Mouse (Mus musculus) kidney, adult 18-20 months (tissue): ENCODE results near the gene Galnt18.

Experiments used
- DNase-seq: peaks from one replicate; pipeline ENCODE4 v3.0.0; 2021

The Galnt18 gene

GRCm38 (mm10) chr7:111712797-111713196 is 67.0 kb downstream of the Galnt18 start:
- no peak for DNase-seq

- DNase-seq, result no peak
These were observed 68.5 kb downstream of the Galnt18 start for GRCm38 (mm10) chr7:111711045-111711808.

- DNase-seq, result no peak
These were observed 69.5 kb downstream of the Galnt18 start for GRCm38 (mm10) chr7:111710311-111710710.

GRCm38 (mm10) chr7:111708563-111708962 is 71.2 kb downstream of the Galnt18 start:
- DNase-seq, result no peak

GRCm38 (mm10) chr7:111702961-111703360 is 76.8 kb downstream of the Galnt18 start:
- DNase-seq, result no peak

GRCm38 (mm10) chr7:111701788-111702187 is 78.0 kb downstream of the Galnt18 start:
- DNase-seq, result no peak

- DNase-seq, result no peak
These were observed 80.3 kb downstream of the Galnt18 start for GRCm38 (mm10) chr7:111699446-111699845.

GRCm38 (mm10) chr7:111696226-111696625 is 83.6 kb downstream of the Galnt18 start:
- no peak for DNase-seq

GRCm38 (mm10) chr7:111694312-111694711 is 85.5 kb downstream of the Galnt18 start:
- no peak for DNase-seq

- no peak for DNase-seq
These were observed 87.0 kb downstream of the Galnt18 start for GRCm38 (mm10) chr7:111692641-111693261.

- no peak for DNase-seq
These were observed 99.7 kb downstream of the Galnt18 start for GRCm38 (mm10) chr7:111680108-111680507.

GRCm38 (mm10) chr7:111676483-111676882 is 103.3 kb downstream of the Galnt18 start:
- no peak for DNase-seq

- no peak for DNase-seq
These were observed 107.3 kb downstream of the Galnt18 start for GRCm38 (mm10) chr7:111672467-111672866.

GRCm38 (mm10) chr7:111663139-111664073 is 116.4 kb downstream of the Galnt18 start:
- peak; percentile 21 for DNase-seq

GRCm38 (mm10) chr7:111658579-111658978 is 121.2 kb downstream of the Galnt18 start:
- DNase-seq, result no peak

- no peak for DNase-seq
These were observed 124.8 kb downstream of the Galnt18 start for GRCm38 (mm10) chr7:111655002-111655401.

- DNase-seq, result no peak
These were observed 125.3 kb downstream of the Galnt18 start for GRCm38 (mm10) chr7:111654526-111654925.

GRCm38 (mm10) chr7:111644362-111644761 is 135.4 kb downstream of the Galnt18 start:
- no peak for DNase-seq

GRCm38 (mm10) chr7:111638899-111639298 is 140.9 kb downstream of the Galnt18 start:
- DNase-seq, result no peak

- no peak for DNase-seq
These were observed 141.3 kb downstream of the Galnt18 start for GRCm38 (mm10) chr7:111638465-111638864.

GRCm38 (mm10) chr7:111637866-111638448 is 141.8 kb downstream of the Galnt18 start:
- no peak for DNase-seq

GRCm38 (mm10) chr7:111636503-111636902 is 143.3 kb downstream of the Galnt18 start:
- no peak for DNase-seq

GRCm38 (mm10) chr7:111631265-111631664 is 148.5 kb downstream of the Galnt18 start:
- DNase-seq, result peak; percentile 36
